Mouse (Mus musculus) thymus, postnatal 0 days (tissue): ENCODE data around the gene Npc1l1. TPM values are rescaled to one million over a fixed set of nuclear protein-coding genes. Genes with fewer than 3 reads are reported as not detected.

ENCODE experiments used
- DNase-seq: peaks from one replicate; pipeline ENCODE4 v3.0.0-alpha.2; 2015; ENCODE audit warnings: low spot score
- polyA plus RNA-seq: library from polyadenylated mRNA; unstranded; fragments of >200 nt; fragmentation: Nextera tagmentation; extraction: Ambion mirVana; gene quantifications from 2 replicates; pipeline ENCODE4 v1.2.1, GENCODE M21; 2015

Gene Npc1l1
- polyA plus RNA-seq, 1 experiment from 2014 or later, result 0.04 TPM

DNA sequence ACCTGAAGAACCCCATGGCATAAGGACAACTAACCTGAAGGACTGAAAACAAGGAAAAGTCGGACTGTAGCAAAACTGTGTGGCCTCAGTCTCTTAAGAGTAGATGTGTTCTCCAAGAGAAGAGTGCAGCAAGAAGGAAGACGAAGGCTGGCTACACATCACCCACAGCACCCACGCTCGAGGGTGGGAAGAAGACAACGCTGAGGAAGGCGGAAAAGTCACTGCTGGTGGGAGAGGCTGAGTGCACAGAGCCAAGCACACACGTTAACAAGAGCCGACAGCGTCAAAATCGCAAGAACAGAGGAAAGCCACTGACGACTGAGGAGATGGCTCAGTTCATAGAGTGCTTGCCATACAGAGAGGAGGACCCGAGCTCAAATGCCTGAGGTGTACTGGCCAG lies 66.2 kb downstream of the Npc1l1 start:
- no peak for DNase-seq

DNA sequence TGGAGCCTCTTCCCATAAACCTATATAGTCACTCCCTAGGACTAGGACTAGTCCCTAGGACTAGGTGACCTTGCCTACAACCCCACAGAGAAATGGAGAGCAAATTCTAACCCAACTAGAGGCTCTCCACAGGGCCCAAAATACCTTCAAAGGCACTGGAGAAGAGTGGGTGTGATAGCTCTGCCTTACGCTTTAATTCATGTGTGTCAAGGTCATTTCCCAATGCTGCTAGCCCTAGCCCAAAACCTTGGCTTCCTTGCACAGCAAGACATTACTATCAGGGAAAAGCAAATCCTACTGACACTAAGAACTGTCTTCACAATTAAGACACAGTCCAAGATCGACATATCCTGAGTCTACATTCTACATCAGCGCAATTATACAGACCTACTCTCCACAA lies 66.9 kb downstream of the Npc1l1 start:
- no peak for DNase-seq

DNA sequence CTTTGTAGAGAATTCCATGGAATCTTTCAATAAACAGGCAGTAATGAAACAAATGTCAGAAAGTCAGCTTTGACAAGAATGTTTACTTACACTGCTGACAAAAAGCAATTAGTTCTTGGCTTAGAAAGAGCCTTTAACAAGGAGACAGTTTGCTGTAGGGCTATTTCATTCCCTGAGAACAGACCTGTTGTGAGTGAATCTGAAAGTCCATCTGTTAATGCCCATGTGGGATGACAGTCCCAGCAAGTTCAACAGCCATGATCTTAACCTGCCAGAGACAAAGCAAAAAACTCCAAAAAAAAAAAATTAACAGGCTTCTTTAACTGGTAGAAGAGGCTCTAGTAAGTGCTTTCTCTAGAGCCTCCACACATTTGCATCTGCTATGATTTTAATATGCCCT lies 68.4 kb downstream of the Npc1l1 start:
- DNase-seq, result no peak

Other genes with a start within 250 kb of the Npc1l1 start
- 2.0 and 2.3 TPM in 2 replicates for gene Camk2b, start 163.8 kb downstream of the Npc1l1 start, polyA plus RNA-seq
- gene A730071L15Rik, start 30.1 kb downstream of the Npc1l1 start, polyA plus RNA-seq, result 0.55 and 0.93 TPM in 2 replicates
- 33.5 and 37.7 TPM in 2 replicates for gene Nudcd3, start 29.7 kb downstream of the Npc1l1 start, polyA plus RNA-seq
- gene Ddx56, start 37.6 kb upstream of the Npc1l1 start, polyA plus RNA-seq, result 81.6 and 83.9 TPM in 2 replicates
- gene Tmed4, start 44.7 kb upstream of the Npc1l1 start, polyA plus RNA-seq, result 75.7 and 79.0 TPM in 2 replicates
- gene Ogdh, start 61.5 kb upstream of the Npc1l1 start, polyA plus RNA-seq, result 82.0 and 83.5 TPM in 2 replicates
- gene Zmiz2, start 158.9 kb upstream of the Npc1l1 start, polyA plus RNA-seq, result 12.2 and 14.9 TPM in 2 replicates
- 7,546 and 8,495 TPM in 2 replicates for gene Ppia, start 185.3 kb upstream of the Npc1l1 start, polyA plus RNA-seq
- gene H2afv, start 214.3 kb upstream of the Npc1l1 start, polyA plus RNA-seq, result 715 and 776 TPM in 2 replicates
- 17.8 and 22.5 TPM in 2 replicates for gene Purb, start 245.8 kb upstream of the Npc1l1 start, polyA plus RNA-seq